ENCODE assay signal across 14 mouse cellular contexts in the genomic region with DNA sequence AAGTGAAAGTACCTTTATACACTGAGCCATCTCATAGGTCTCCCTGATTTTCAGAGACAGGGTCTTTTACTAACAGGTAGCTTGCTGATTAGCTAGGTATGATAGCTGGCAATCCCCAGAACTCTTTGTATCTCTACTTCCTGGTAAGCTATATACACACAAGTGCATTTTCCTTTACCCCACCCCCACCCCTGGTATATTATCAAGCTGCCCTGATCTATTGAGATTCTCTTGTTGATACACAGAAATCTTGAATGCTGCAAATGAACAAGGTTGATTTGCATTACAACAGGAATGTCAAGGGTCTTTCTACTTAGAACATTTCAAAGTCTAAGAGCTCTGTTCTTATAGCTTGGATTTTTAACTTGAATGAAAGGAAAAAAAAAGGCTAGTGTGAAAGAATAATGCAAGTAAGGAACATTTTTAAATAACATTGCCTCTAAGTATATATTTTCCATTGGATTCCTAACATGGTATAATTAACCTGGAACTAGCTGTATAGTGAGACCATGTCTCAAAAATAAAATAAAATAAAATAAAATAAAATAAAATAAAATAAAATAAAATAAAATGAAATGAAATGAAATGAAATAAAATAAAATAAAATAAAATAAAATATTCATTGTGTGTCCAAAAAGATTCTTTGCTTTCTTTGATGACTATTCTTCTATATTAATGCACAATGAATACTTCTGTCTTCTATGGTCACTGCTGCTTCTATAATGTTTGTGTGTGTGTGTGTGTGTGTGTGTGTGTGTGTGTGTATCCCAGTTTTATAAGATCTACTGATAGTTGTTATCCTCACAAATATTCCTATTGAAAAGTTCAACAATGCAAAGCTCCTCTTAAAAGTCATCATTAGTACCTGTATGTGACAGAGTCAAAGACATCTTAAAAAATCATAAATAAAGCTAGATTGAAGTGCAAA.
"Had no signal": no experiment of that assay in that cellular context is flagged by ENCODE, and none has a peak within 500 bp of the region (broad histone marks: within the 10 kb centered on the region; RNA-seq: fewer than 3 reads in every experiment).

No protein-coding gene starts in this region.

- H3K27me3 ChIP-seq: limb, embryonic 12.5 days; liver, embryonic 13.5 days; lung, embryonic 15.5 days; megakaryocyte, embryonic 14.5 days had no signal

- H3K4me1 ChIP-seq: limb, embryonic 12.5 days; liver, embryonic 13.5 days; lung, embryonic 15.5 days; megakaryocyte, embryonic 14.5 days had no signal

- ATAC-seq: liver, postnatal 0 days had no signal

- H3K27ac ChIP-seq: kidney, postnatal 0 days; limb, embryonic 12.5 days; liver, embryonic 13.5 days; lung, embryonic 15.5 days; macrophage; stomach, postnatal 0 days had no signal

- H3K36me3 ChIP-seq: limb, embryonic 12.5 days; liver, embryonic 13.5 days; lung, embryonic 15.5 days had no signal

- H3K9ac ChIP-seq: limb, embryonic 12.5 days; liver, embryonic 13.5 days; liver, postnatal 0 days; lung, embryonic 15.5 days had no signal

- H3K4me3 ChIP-seq: limb, embryonic 12.5 days; liver, embryonic 13.5 days; lung, embryonic 15.5 days; megakaryocyte, embryonic 14.5 days had no signal

- H3K9me3 ChIP-seq: limb, embryonic 12.5 days; liver, embryonic 13.5 days; lung, embryonic 15.5 days; megakaryocyte, embryonic 14.5 days had no signal

- H3K4me2 ChIP-seq: limb, embryonic 12.5 days; liver, embryonic 13.5 days; lung, embryonic 15.5 days had no signal

- DNase-seq: kidney, postnatal 36 days; layer of hippocampus, adult 9-11 months; layer of hippocampus, postnatal 36 days; liver; liver, embryonic 13.5 days; liver, postnatal 0 days; lung, postnatal 14 days; thymus, postnatal 4 days had no signal
